Comparison of ENCODE assay signal across 18 mouse cellular contexts in the genomic region with DNA sequence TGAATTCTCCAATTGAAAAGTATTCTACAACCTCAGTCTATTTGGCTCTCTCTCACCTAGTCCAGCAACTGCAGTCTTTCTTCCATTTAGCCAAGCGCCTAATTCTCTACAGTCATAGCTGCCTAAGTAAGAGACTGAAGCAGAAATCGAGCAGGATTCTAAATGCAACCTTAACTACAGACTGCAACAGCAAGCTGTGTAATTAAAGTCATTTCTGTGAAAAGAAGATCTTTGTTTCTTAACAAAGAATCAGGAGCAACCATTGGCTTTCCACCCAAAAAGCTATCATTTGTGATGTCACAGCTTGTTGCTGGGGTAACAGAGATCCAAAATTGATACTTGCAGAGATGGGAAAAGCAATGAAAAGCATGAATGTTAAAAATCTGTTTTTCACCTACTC.
DNase-seq lines count a peak whose midpoint lies in the region; ATAC-seq and TF ChIP-seq lines count a peak whose summit lies in the region.
"Had no signal": no experiment of that assay in that cellular context is flagged by ENCODE, and none has a peak within 500 bp of the region (broad histone marks: within the 10 kb centered on the region; RNA-seq: fewer than 3 reads in every experiment).

No protein-coding gene starts in this region.

- 80% methylated on average over 2 of the region's 2 CpGs for WGBS in forebrain, embryonic 14.5 days
- WGBS in forebrain, embryonic 12.5 days: 77% methylated on average over 2 of the region's 2 CpGs
- WGBS in hindbrain, embryonic 16.5 days: 75% methylated on average over 2 of the region's 2 CpGs
- 89% methylated on average over 2 of the region's 2 CpGs for WGBS in hindbrain, embryonic 12.5 days
- WGBS in midbrain, embryonic 16.5 days: 77% methylated on average over 2 of the region's 2 CpGs
- 88% methylated on average over 2 of the region's 2 CpGs for WGBS in midbrain, embryonic 11.5 days
- WGBS in forebrain, postnatal 0 days: 52% methylated on average over 2 of the region's 2 CpGs

- H3K9ac ChIP-seq in forebrain, embryonic 14.5 days (ENCODE audit: low read length): no peak overlapping the region
- H3K9ac ChIP-seq in forebrain, embryonic 12.5 days: no peak overlapping the region
- H3K9ac ChIP-seq in hindbrain, embryonic 16.5 days (ENCODE audit: low read depth, low read length): no peak overlapping the region
- no peak overlapping the region for H3K9ac ChIP-seq in hindbrain, embryonic 12.5 days
- H3K9ac ChIP-seq in midbrain, embryonic 16.5 days (ENCODE audit: low read depth, low read length): no peak overlapping the region
- H3K9ac ChIP-seq in midbrain, embryonic 11.5 days (ENCODE audit: low read length): no peak overlapping the region
- H3K9ac ChIP-seq in forebrain, postnatal 0 days: peak overlapping the region; percentile 46
- H3K9ac ChIP-seq: embryonic facial prominence, embryonic 13.5 days; heart, embryonic 12.5 days had no signal

- no peak overlapping the region for H3K27ac ChIP-seq in forebrain, embryonic 14.5 days (ENCODE audit: low read depth, low read length)
- H3K27ac ChIP-seq in forebrain, embryonic 12.5 days: no peak overlapping the region
- peak overlapping the region; percentile 34; the same call in 1 of the 2 replicates for H3K27ac ChIP-seq in hindbrain, embryonic 16.5 days (ENCODE audit: low read depth, low read length)
- H3K27ac ChIP-seq in hindbrain, embryonic 12.5 days: no peak overlapping the region
- peak overlapping the region; percentile 61 for H3K27ac ChIP-seq in midbrain, embryonic 16.5 days (ENCODE audit: low read length)
- H3K27ac ChIP-seq in midbrain, embryonic 11.5 days (ENCODE audit: low read depth, low read length): no peak overlapping the region
- H3K27ac ChIP-seq in forebrain, postnatal 0 days (ENCODE audit: low read depth, low read length): peak overlapping the region; percentile 83
- H3K27ac ChIP-seq: embryonic facial prominence, embryonic 13.5 days; gastrocnemius, adult 2 months had no signal

- H3K4me1 ChIP-seq in forebrain, embryonic 14.5 days (ENCODE audit: control insufficient read depth, insufficient read depth, low read length): no peaks in the 10 kb centered on the region
- H3K4me1 ChIP-seq in forebrain, embryonic 12.5 days: peaks cover 2% of the 10 kb centered on the region; the same call in 1 of the 2 replicates
- H3K4me1 ChIP-seq in hindbrain, embryonic 16.5 days (ENCODE audit: control insufficient read depth, insufficient read depth, low read depth, low read length): no peaks in the 10 kb centered on the region
- H3K4me1 ChIP-seq in hindbrain, embryonic 12.5 days: no peaks in the 10 kb centered on the region
- H3K4me1 ChIP-seq in midbrain, embryonic 16.5 days (ENCODE audit: control insufficient read depth, insufficient read depth, low read length): no peaks in the 10 kb centered on the region
- H3K4me1 ChIP-seq in midbrain, embryonic 11.5 days (ENCODE audit: control insufficient read depth, insufficient read depth, low read length): no peaks in the 10 kb centered on the region
- 0 out of 2 replicates have a peak, but pooled peaks cover 3% of the 10 kb centered on the region for H3K4me1 ChIP-seq in forebrain, postnatal 0 days (ENCODE audit: insufficient read depth)

- peaks cover 17% of the 10 kb centered on the region for H3K36me3 ChIP-seq in forebrain, embryonic 14.5 days (ENCODE audit: control insufficient read depth, insufficient read depth, low read length)
- no peaks in the 10 kb centered on the region for H3K36me3 ChIP-seq in forebrain, embryonic 12.5 days (replicated peaks)
- H3K36me3 ChIP-seq in hindbrain, embryonic 16.5 days (ENCODE audit: control insufficient read depth, insufficient read depth, low read length): peaks cover 5% of the 10 kb centered on the region; the same call in 1 of the 2 replicates
- peaks cover 7% of the 10 kb centered on the region; the same call in 1 of the 2 replicates for H3K36me3 ChIP-seq in hindbrain, embryonic 12.5 days
- H3K36me3 ChIP-seq in midbrain, embryonic 16.5 days (ENCODE audit: control insufficient read depth, insufficient read depth, low read length): peaks cover 7% of the 10 kb centered on the region; the same call in 1 of the 2 replicates
- no peaks in the 10 kb centered on the region for H3K36me3 ChIP-seq in midbrain, embryonic 11.5 days (ENCODE audit: control insufficient read depth, insufficient read depth, low read length)
- H3K36me3 ChIP-seq in forebrain, postnatal 0 days (ENCODE audit: insufficient read depth): peaks cover 17% of the 10 kb centered on the region

- no peaks in the 10 kb centered on the region for H3K9me3 ChIP-seq in forebrain, embryonic 14.5 days (replicated peaks; ENCODE audit: control insufficient read depth, low read length)
- no peaks in the 10 kb centered on the region for H3K9me3 ChIP-seq in forebrain, embryonic 12.5 days
- H3K9me3 ChIP-seq in hindbrain, embryonic 16.5 days (ENCODE audit: control insufficient read depth, low read length): no peaks in the 10 kb centered on the region
- no peaks in the 10 kb centered on the region for H3K9me3 ChIP-seq in hindbrain, embryonic 12.5 days (replicated peaks)
- H3K9me3 ChIP-seq in midbrain, embryonic 16.5 days (replicated peaks; ENCODE audit: control insufficient read depth, low read length, poor library complexity, severe bottlenecking): no peaks in the 10 kb centered on the region
- H3K9me3 ChIP-seq in midbrain, embryonic 11.5 days (ENCODE audit: control insufficient read depth, low read length): no peaks in the 10 kb centered on the region
- no peaks in the 10 kb centered on the region for H3K9me3 ChIP-seq in forebrain, postnatal 0 days (ENCODE audit: low read length)
- H3K9me3 ChIP-seq: embryonic facial prominence, embryonic 13.5 days; heart, embryonic 12.5 days had no signal

- DNase-seq in forebrain, embryonic 14.5 days (ENCODE audit: low spot score): peak; percentile 41
- DNase-seq in midbrain, embryonic 11.5 days (ENCODE audit: low spot score, missing footprints): no peak
- peak; percentile 62 for DNase-seq in forebrain, postnatal 0 days
- DNase-seq in kidney, postnatal 4 days: no peak
- DNase-seq: adrenal gland, postnatal 10 days; cerebellum, adult 18-20 months; cerebellum, adult 9-11 months; cerebellum, postnatal 36 days; gastrocnemius, adult 2 months; gastrocnemius, postnatal 25 days had no signal

- no peak for TF ChIP-seq CTCF in forebrain, postnatal 0 days (IDR thresholded peaks at IDR 0.05; ENCODE audit: low read depth)

- no peak for ATAC-seq in forebrain, embryonic 14.5 days
- ATAC-seq in forebrain, embryonic 12.5 days (ENCODE audit: low FRiP score): no peak
- no peak for ATAC-seq in hindbrain, embryonic 16.5 days
- no peak for ATAC-seq in hindbrain, embryonic 12.5 days (ENCODE audit: low FRiP score)
- ATAC-seq in midbrain, embryonic 16.5 days: no peak
- ATAC-seq in midbrain, embryonic 11.5 days (ENCODE audit: low FRiP score): no peak
- peak; percentile 88 for ATAC-seq in forebrain, postnatal 0 days
- ATAC-seq: inflammation-experienced regulatory T-cells, adult 6 months; intestine, postnatal 0 days had no signal

- no peak overlapping the region for H3K4me3 ChIP-seq in forebrain, embryonic 14.5 days (ENCODE audit: low read depth, low read length)
- no peak overlapping the region for H3K4me3 ChIP-seq in forebrain, embryonic 12.5 days (replicated peaks)
- H3K4me3 ChIP-seq in hindbrain, embryonic 16.5 days (ENCODE audit: low read length): no peak overlapping the region
- H3K4me3 ChIP-seq in hindbrain, embryonic 12.5 days: no peak overlapping the region
- no peak overlapping the region for H3K4me3 ChIP-seq in midbrain, embryonic 16.5 days (ENCODE audit: low read depth, low read length)
- H3K4me3 ChIP-seq in midbrain, embryonic 11.5 days (ENCODE audit: low read depth, low read length): no peak overlapping the region
- H3K4me3 ChIP-seq in forebrain, postnatal 0 days (ENCODE audit: low read depth, low read length): peak overlapping the region; percentile 28
- H3K4me3 ChIP-seq: embryonic facial prominence, embryonic 13.5 days; gastrocnemius, adult 2 months; heart, embryonic 12.5 days had no signal

- peaks cover 4% of the 10 kb centered on the region for H3K27me3 ChIP-seq in forebrain, embryonic 14.5 days (replicated peaks; ENCODE audit: control insufficient read depth, insufficient read depth, low read length)
- peaks cover 41% of the 10 kb centered on the region for H3K27me3 ChIP-seq in forebrain, embryonic 12.5 days
- H3K27me3 ChIP-seq in hindbrain, embryonic 16.5 days (replicated peaks; ENCODE audit: control insufficient read depth, insufficient read depth, low read length): no peaks in the 10 kb centered on the region
- H3K27me3 ChIP-seq in hindbrain, embryonic 12.5 days: no peaks in the 10 kb centered on the region
- no peaks in the 10 kb centered on the region for H3K27me3 ChIP-seq in midbrain, embryonic 16.5 days (ENCODE audit: control insufficient read depth, insufficient read depth, low read depth, low read length)
- peaks cover 2% of the 10 kb centered on the region; the same call in 1 of the 2 replicates for H3K27me3 ChIP-seq in midbrain, embryonic 11.5 days (ENCODE audit: control insufficient read depth, insufficient read depth, low read length)
- H3K27me3 ChIP-seq in forebrain, postnatal 0 days (ENCODE audit: insufficient read depth, low read length): no peaks in the 10 kb centered on the region
- H3K27me3 ChIP-seq: embryonic facial prominence, embryonic 13.5 days; heart, embryonic 12.5 days had no signal

- no peak overlapping the region; the same call in 1 of the 2 replicates for H3K4me2 ChIP-seq in forebrain, embryonic 14.5 days (ENCODE audit: low read length)
- H3K4me2 ChIP-seq in forebrain, embryonic 12.5 days: no peak overlapping the region
- H3K4me2 ChIP-seq in hindbrain, embryonic 16.5 days (ENCODE audit: low read length): no peak overlapping the region
- H3K4me2 ChIP-seq in hindbrain, embryonic 12.5 days (replicated peaks): no peak overlapping the region
- H3K4me2 ChIP-seq in midbrain, embryonic 16.5 days (ENCODE audit: low read length): no peak overlapping the region
- H3K4me2 ChIP-seq in midbrain, embryonic 11.5 days: no peak overlapping the region
- peak overlapping the region; percentile 45 for H3K4me2 ChIP-seq in forebrain, postnatal 0 days (ENCODE audit: low read depth)
- H3K4me2 ChIP-seq: embryonic facial prominence, embryonic 13.5 days; heart, embryonic 12.5 days had no signal

Comparison
In these comparisons a context has a peak if more than half of its experiments do, and no peak if none do; other contexts are left out.
1. H3K27ac ChIP-seq: peak in hindbrain, embryonic 16.5 days (single experiment), midbrain, embryonic 16.5 days (single experiment) and forebrain, postnatal 0 days (single experiment); none in forebrain, embryonic 14.5 days (single experiment), forebrain, embryonic 12.5 days (single experiment), hindbrain, embryonic 12.5 days (single experiment) and midbrain, embryonic 11.5 days (single experiment).
2. DNase-seq: peak in forebrain, embryonic 14.5 days (single experiment) and forebrain, postnatal 0 days (single experiment); none in midbrain, embryonic 11.5 days (single experiment) and kidney, postnatal 4 days (0 of 2).